Mouse (Mus musculus) ES-E14 (cell line): Measurements from ENCODE around the gene Mical2.

Source experiments
- HCFC1 ChIP-seq: IDR thresholded peaks from 2 replicates; pipeline ENCODE4 v1.6.1; 2012; ENCODE audit warnings: low read length, inconsistent platforms, borderline replicate concordance; ENCODE audit not compliant: insufficient read depth
- MAFK ChIP-seq: IDR thresholded peaks from 2 replicates; pipeline ENCODE4 v1.6.1; 2014; ENCODE audit warnings: mild to moderate bottlenecking, low read depth, low read length, inconsistent platforms; ENCODE audit not compliant: insufficient read depth
- ZNF384 ChIP-seq: IDR thresholded peaks from 2 replicates; pipeline ENCODE4 v1.6.1; 2012; ENCODE audit warnings: low read depth, low read length, inconsistent platforms

DNA sequence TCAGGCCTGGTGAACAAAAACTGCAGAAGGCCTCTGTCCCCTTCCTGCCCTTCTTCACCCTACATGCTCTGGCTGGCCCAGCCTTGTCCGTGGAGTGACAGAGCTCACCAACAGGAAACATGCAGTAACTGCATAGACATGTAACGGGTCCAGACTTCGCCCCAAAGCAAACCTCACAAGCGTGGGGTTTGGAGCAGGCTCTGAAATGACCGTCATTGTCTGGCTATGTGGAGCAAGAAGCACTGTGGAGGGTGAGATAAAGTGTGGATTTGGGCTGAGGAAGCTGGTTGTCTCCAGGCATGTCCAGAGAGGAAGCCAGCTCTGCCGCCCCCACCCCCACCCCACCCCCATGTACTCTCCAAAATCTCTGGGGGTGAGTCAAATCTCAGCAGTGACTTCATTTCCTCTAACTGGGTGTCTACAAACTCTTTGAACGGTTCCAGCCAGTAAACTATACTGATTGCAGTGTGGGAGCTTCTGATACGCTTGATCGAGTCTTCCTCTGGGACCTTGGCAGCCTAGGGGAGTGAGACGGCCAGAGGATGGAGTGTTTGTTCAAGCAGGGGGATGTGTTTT lies 74.0 kb downstream of the Mical2 start:
- TF ChIP-seq HCFC1 (no peak), ZNF384 (no peak), MAFK (no peak)
